Mouse (Mus musculus) G1E (cell line): Measurements from ENCODE around the gene Adam12. TPM values are rescaled to one million over a fixed set of nuclear protein-coding genes. Genes with fewer than 3 reads are reported as not detected.

Source experiments
- ATAC-seq: 2 replicates; pipeline ENCODE4 v1.8.0; 2016; ENCODE audit warnings: mild to moderate bottlenecking; ENCODE audit not compliant: insufficient number of reproducible peaks, poor library complexity, low FRiP score, severe bottlenecking; ENCODE audit errors: extremely low read depth
- DNase-seq: peaks from one replicate; pipeline ENCODE4 v3.0.0; 2012; ENCODE audit warnings: low spot score
- H3K27me3 ChIP-seq: 2 replicates; pipeline ENCODE4 v1.6.1; 2012; ENCODE audit warnings: mild to moderate bottlenecking, low read length, inconsistent platforms; ENCODE audit not compliant: insufficient read depth
- H3K36me3 ChIP-seq: replicated peaks from 2 replicates; pipeline ENCODE3; 2012; ENCODE audit warnings: mild to moderate bottlenecking, inconsistent platforms
- H3K4me1 ChIP-seq: 2 replicates; pipeline ENCODE4 v1.6.1; 2012; ENCODE audit warnings: low read depth, low read length, inconsistent platforms, mixed read lengths; ENCODE audit not compliant: insufficient read depth
- H3K4me3 ChIP-seq: 2 replicates; pipeline ENCODE4 v1.5.1; 2012; ENCODE audit warnings: low read depth, mild to moderate bottlenecking, inconsistent platforms, low read length, moderate library complexity, mixed read lengths
- H3K9me3 ChIP-seq: replicated peaks from 2 replicates; pipeline ENCODE4 v1.6.1; 2012; ENCODE audit warnings: inconsistent platforms
- CTCF ChIP-seq: IDR thresholded peaks from 2 replicates; pipeline ENCODE4 v1.5.1; 2012; ENCODE audit warnings: low read depth, low read length, inconsistent platforms, mixed read lengths
- GATA1 ChIP-seq: IDR thresholded peaks from 2 replicates; pipeline ENCODE4 v1.6.1; 2012; ENCODE audit warnings: borderline replicate concordance, low read length, inconsistent platforms, mixed read lengths
- GATA2 ChIP-seq: IDR thresholded peaks from 2 replicates; pipeline ENCODE4 v1.6.1; 2012; ENCODE audit warnings: low read depth, low read length, inconsistent platforms, borderline replicate concordance
- POLR2AphosphoS5 ChIP-seq: IDR thresholded peaks from 2 replicates; pipeline ENCODE4 v1.6.1; 2012; ENCODE audit warnings: low read depth, low read length, inconsistent platforms; ENCODE audit not compliant: insufficient replicate concordance
- TAL1 ChIP-seq: conservative IDR thresholded peaks from 2 replicates; pipeline ENCODE4 v1.6.1; 2012; ENCODE audit warnings: low read depth, low read length, inconsistent platforms, mixed read lengths
- polyA plus RNA-seq: library from polyadenylated mRNA; stranded (reverse); fragments of >175 nt; gene quantifications from 2 replicates; pipeline ENCODE4 v1.2.3, GENCODE M21; 2012
- total RNA-seq, 2 experiments: library from RNA; stranded (forward) in 1 of 2; stranded (reverse) in 1 of 2; fragments of 200-1000 nt in 1 of 2; fragments of >200 nt in 1 of 2; fragmentation: Nextera tagmentation in 1 of 2; gene quantifications; 2 replicates each; pipeline ENCODE4 v1.2.3; 2014 to 2017

Gene Adam12
- total and polyA plus RNA-seq, 3 experiments, result 0.16 TPM; not detected in 2

- Histone ChIP-seq H3K27me3 (no peaks in the 10 kb centered on the region), H3K4me3 (no peak overlapping the region), H3K36me3 (no peaks in the 10 kb centered on the region), H3K9me3 (peaks cover 44% of the 10 kb centered on the region), H3K4me1 (no peaks in the 10 kb centered on the region)
- no peak for ATAC-seq
- no peak for DNase-seq
- TF ChIP-seq TAL1, result no peak
- TF ChIP-seq CTCF, result no peak
- no peak for TF ChIP-seq GATA1
- TF ChIP-seq GATA2, result no peak
- TF ChIP-seq POLR2AphosphoS5, result no peak
These were observed 50.2 kb downstream of the Adam12 start for GRCm38 (mm10) chr7:134181717-134182116.

DNA sequence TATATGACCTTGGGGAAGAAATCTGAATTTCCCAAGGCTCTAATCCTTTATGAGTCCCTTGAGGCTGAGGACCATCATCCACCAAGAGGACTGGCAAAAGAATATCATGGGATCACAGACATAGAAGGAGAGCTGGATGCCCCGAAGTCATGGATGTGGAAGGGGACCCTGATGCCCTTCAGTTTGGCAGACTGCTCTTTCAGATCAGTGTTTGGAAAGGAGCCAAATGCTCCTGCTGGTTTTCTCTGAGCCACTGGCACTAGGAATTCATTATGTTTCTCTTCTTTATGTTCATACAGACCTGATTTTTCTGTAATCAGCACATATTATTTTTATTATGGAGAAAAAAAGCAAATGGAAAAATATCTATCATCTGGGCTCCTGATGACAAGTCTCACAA, 50.9 kb downstream of the Adam12 start:
- Histone ChIP-seq H3K36me3 (no peaks in the 10 kb centered on the region), H3K9me3 (peaks cover 40% of the 10 kb centered on the region), H3K4me3 (no peak overlapping the region), H3K4me1 (no peaks in the 10 kb centered on the region), H3K27me3 (no peaks in the 10 kb centered on the region)
- ATAC-seq (no peak), DNase-seq (no peak)
- TF ChIP-seq GATA1 (no peak), POLR2AphosphoS5 (no peak), GATA2 (no peak), TAL1 (no peak), CTCF (no peak)

GRCm38 (mm10) chr7:134177051-134177450, 54.9 kb downstream of the Adam12 start:
- no peak for ATAC-seq
- H3K4me1 ChIP-seq, result no peaks in the 10 kb centered on the region
- H3K36me3 ChIP-seq, result no peaks in the 10 kb centered on the region
- peaks cover 41% of the 10 kb centered on the region for H3K9me3 ChIP-seq
- no peak for DNase-seq
- no peak for TF ChIP-seq GATA1
- TF ChIP-seq GATA2, result no peak
- TF ChIP-seq POLR2AphosphoS5, result no peak
- TF ChIP-seq TAL1, result no peak
- TF ChIP-seq CTCF, result no peak
- no peaks in the 10 kb centered on the region for H3K27me3 ChIP-seq
- no peak overlapping the region for H3K4me3 ChIP-seq

GRCm38 (mm10) chr7:134175201-134175600, 56.7 kb downstream of the Adam12 start:
- Histone ChIP-seq H3K36me3 (no peaks in the 10 kb centered on the region), H3K4me1 (no peaks in the 10 kb centered on the region), H3K9me3 (peaks cover 41% of the 10 kb centered on the region), H3K4me3 (no peak overlapping the region), H3K27me3 (no peaks in the 10 kb centered on the region)
- ATAC-seq (no peak), DNase-seq (no peak)
- no peak for TF ChIP-seq GATA2
- no peak for TF ChIP-seq POLR2AphosphoS5
- no peak for TF ChIP-seq TAL1
- no peak for TF ChIP-seq GATA1
- TF ChIP-seq CTCF, result no peak

- DNase-seq, result no peak
- Histone ChIP-seq H3K27me3 (no peaks in the 10 kb centered on the region), H3K4me3 (no peak overlapping the region), H3K4me1 (no peaks in the 10 kb centered on the region), H3K36me3 (no peaks in the 10 kb centered on the region), H3K9me3 (peaks cover 45% of the 10 kb centered on the region)
- no peak for ATAC-seq
- TF ChIP-seq GATA2, result no peak
- TF ChIP-seq POLR2AphosphoS5, result no peak
- TF ChIP-seq GATA1, result no peak
- no peak for TF ChIP-seq CTCF
- no peak for TF ChIP-seq TAL1
These were observed 58.4 kb downstream of the Adam12 start for GRCm38 (mm10) chr7:134173442-134174090.

DNA sequence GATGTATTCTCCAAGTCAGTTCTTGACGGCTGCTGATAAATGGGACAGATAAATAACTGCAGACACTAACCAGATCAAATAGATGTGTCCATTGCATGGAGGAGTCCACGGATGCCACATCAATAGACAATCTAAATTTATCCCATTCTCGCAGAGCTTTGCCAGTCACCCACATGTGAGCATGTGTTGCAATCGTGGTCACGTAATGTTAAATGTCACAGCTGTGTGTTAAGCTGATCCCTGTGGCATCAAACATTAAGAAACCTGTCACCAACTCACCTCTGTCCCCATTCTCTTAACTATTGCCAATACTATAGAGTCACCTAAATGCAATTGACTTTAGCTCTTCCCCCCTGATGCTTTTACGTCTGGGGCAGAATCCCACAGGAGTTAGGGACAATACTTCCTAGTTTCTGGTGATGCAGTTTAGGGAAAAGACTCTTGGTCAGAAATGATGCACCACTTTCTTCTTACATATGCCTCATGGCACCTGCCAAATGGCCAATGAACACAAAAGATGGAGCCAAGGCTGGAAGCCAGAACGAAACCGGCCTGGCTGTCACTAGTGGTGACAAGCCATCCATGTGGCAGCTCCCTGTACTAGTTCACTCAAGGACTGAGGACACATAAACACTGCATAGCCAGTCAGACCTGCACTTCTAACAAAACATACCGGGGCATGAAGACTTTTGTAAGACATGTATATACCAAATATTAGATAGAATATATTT, 61.6 kb downstream of the Adam12 start:
- no peak for TF ChIP-seq CTCF
- H3K4me1 ChIP-seq, result no peaks in the 10 kb centered on the region
- no peak for DNase-seq
- peaks cover 47% of the 10 kb centered on the region for H3K9me3 ChIP-seq
- H3K4me3 ChIP-seq, result no peak overlapping the region
- H3K27me3 ChIP-seq, result no peaks in the 10 kb centered on the region
- H3K36me3 ChIP-seq, result no peaks in the 10 kb centered on the region
- ATAC-seq, result no peak
